Mouse (Mus musculus): ENCODE results near the gene Ash1l.
A peak's percentile ranks its signal among the peaks of the same experiment; 100 is the strongest.

GRCm38 (mm10) chr3:89089882-89090591, 139.6 kb downstream of the Ash1l start:
- peak; percentile 87; the same call in 1 of the 2 replicates for TF ChIP-seq POLR2A (IDR thresholded peaks at IDR 0.05; ENCODE audit: low read depth, low read length)
- no peak for TF ChIP-seq CTCF (IDR thresholded peaks at IDR 0.05; ENCODE audit: extremely low read depth, insufficient read length, insufficient replicate concordance, low read depth, low read length)
